Mouse (Mus musculus): ENCODE measurements at regions not wholly inside any gene's neighbourhood (a gene's known extent, or its start where the extent isn't known, plus 50 kb on each side); places are given as distances from the start of the nearest gene placed in this dataset.

GRCm38 (mm10) chr14:76664586-76665508 lies 108.2 kb upstream of the Serp2 start:
- Histone ChIP-seq H3K36me3 (ENCODE audit: control insufficient read depth, insufficient read depth, low read length) (no peaks in the 10 kb centered on the region), H3K9ac (ENCODE audit: low read length) (no peak overlapping the region), H3K27me3 (ENCODE audit: control insufficient read depth, insufficient read depth, low read length) (no peaks in the 10 kb centered on the region), H3K4me1 (ENCODE audit: control insufficient read depth, insufficient read depth, low read length) (no peaks in the 10 kb centered on the region), H3K9me3 (ENCODE audit: control insufficient read depth, low read length) (no peaks in the 10 kb centered on the region), H3K4me2 (ENCODE audit: low read depth) (no peak overlapping the region), H3K4me3 (ENCODE audit: low read depth, low read length) (no peak overlapping the region), H3K27ac (ENCODE audit: low read depth, low read length) (no peak overlapping the region)
- ATAC-seq (ENCODE audit: insufficient read depth, low FRiP score, low TSS enrichment) (no peak), DNase-seq (ENCODE audit: low spot score) (no peak)
- 86% methylated on average over 11 of the region's 11 CpGs for WGBS

GRCm38 (mm10) chr14:76663816-76664215 lies 107.1 kb upstream of the Serp2 start:
- no peak for ATAC-seq (ENCODE audit: insufficient read depth, low FRiP score, low TSS enrichment)
- Histone ChIP-seq H3K27ac (ENCODE audit: low read depth, low read length) (no peak overlapping the region), H3K4me3 (ENCODE audit: low read depth, low read length) (no peak overlapping the region), H3K9ac (ENCODE audit: low read length) (no peak overlapping the region), H3K4me2 (ENCODE audit: low read depth) (no peak overlapping the region), H3K4me1 (ENCODE audit: control insufficient read depth, insufficient read depth, low read length) (no peaks in the 10 kb centered on the region), H3K36me3 (ENCODE audit: control insufficient read depth, insufficient read depth, low read length) (no peaks in the 10 kb centered on the region), H3K27me3 (ENCODE audit: control insufficient read depth, insufficient read depth, low read length) (no peaks in the 10 kb centered on the region), H3K9me3 (ENCODE audit: control insufficient read depth, low read length) (no peaks in the 10 kb centered on the region)
- no peak for DNase-seq (ENCODE audit: low spot score)
- WGBS = 89% methylated on average over 2 of the region's 2 CpGs

DNA sequence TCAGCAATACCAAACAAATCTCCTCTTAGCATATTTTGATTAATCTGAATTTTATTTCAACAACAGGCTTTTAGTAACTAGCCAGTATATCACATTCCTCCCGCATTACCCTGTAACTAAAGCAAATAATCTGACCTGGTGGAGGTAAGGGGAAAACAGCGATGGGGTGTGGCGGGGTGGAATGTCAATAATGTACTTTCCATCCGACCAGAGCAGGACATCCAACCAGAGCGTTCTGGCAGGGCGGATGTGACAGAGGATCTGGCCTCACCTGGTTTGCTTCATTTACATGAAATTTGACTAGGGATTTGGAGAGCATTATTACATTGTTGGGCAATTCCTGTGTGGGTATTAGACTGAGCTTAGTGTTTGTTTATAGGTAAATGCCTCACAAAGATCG lies 106.2 kb upstream of the Serp2 start:
- H3K4me1 ChIP-seq (ENCODE audit: control insufficient read depth, insufficient read depth, low read length) = no peaks in the 10 kb centered on the region
- H3K9me3 ChIP-seq (ENCODE audit: control insufficient read depth, low read length) = no peaks in the 10 kb centered on the region
- no peak for DNase-seq (ENCODE audit: low spot score)
- H3K27ac ChIP-seq (ENCODE audit: low read depth, low read length) = no peak overlapping the region
- no peak overlapping the region for H3K4me2 ChIP-seq (ENCODE audit: low read depth)
- no peak for ATAC-seq (ENCODE audit: insufficient read depth, low FRiP score, low TSS enrichment)
- no peak overlapping the region for H3K4me3 ChIP-seq (ENCODE audit: low read depth, low read length)
- 82% methylated on average over 7 of the region's 7 CpGs for WGBS
- H3K9ac ChIP-seq (ENCODE audit: low read length) = no peak overlapping the region
- no peaks in the 10 kb centered on the region for H3K27me3 ChIP-seq (ENCODE audit: control insufficient read depth, insufficient read depth, low read length)
- no peaks in the 10 kb centered on the region for H3K36me3 ChIP-seq (ENCODE audit: control insufficient read depth, insufficient read depth, low read length)

- Histone ChIP-seq H3K9me3 (ENCODE audit: control insufficient read depth, low read length) (no peaks in the 10 kb centered on the region), H3K4me1 (ENCODE audit: control insufficient read depth, insufficient read depth, low read length) (no peaks in the 10 kb centered on the region), H3K4me2 (ENCODE audit: low read depth) (no peak overlapping the region), H3K36me3 (ENCODE audit: control insufficient read depth, insufficient read depth, low read length) (no peaks in the 10 kb centered on the region), H3K9ac (ENCODE audit: low read length) (no peak overlapping the region), H3K27ac (ENCODE audit: low read depth, low read length) (no peak overlapping the region), H3K27me3 (ENCODE audit: control insufficient read depth, insufficient read depth, low read length) (no peaks in the 10 kb centered on the region), H3K4me3 (ENCODE audit: low read depth, low read length) (no peak overlapping the region)
- ATAC-seq (ENCODE audit: insufficient read depth, low FRiP score, low TSS enrichment) = no peak
- no peak for DNase-seq (ENCODE audit: low spot score)
- WGBS = 79% methylated on average over 2 of the region's 2 CpGs
Observed at GRCm38 (mm10) chr14:76660906-76661305, 104.2 kb upstream of the Serp2 start.

DNA sequence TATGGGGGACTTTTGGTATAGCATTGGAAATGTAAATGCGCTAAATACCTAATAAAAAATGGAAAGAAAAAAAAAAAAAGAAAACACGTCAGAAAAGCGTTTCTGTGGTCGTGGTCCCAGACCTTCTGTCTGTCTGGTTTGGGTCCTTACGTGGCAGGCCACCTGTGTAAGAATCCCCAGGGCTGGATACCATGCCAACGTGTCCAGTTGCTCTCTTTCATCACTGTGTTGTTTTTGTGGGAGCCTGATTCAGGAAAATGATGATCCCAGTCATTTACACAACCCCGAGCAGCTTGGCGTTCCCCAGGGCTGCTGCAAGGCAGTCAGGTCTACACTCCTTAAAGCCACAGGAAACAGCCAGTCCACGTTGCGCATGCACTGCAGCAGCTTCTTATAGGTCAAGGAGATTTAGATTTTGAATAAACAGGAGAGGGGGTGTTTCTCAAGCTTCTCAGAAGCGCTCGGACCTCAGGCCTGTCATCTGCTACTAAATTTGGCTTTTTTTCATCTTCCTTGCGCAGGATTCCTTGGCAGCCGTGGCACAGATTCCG lies 102.3 kb upstream of the Serp2 start:
- ATAC-seq (ENCODE audit: insufficient read depth, low FRiP score, low TSS enrichment) (no peak), DNase-seq (ENCODE audit: low spot score) (peak; percentile 30)
- Histone ChIP-seq H3K27ac (ENCODE audit: low read depth, low read length) (no peak overlapping the region), H3K9ac (ENCODE audit: low read length) (no peak overlapping the region; the same call in 1 of the 2 replicates), H3K36me3 (ENCODE audit: control insufficient read depth, insufficient read depth, low read length) (no peaks in the 10 kb centered on the region), H3K4me1 (ENCODE audit: control insufficient read depth, insufficient read depth, low read length) (peaks cover 3% of the 10 kb centered on the region; the same call in 1 of the 2 replicates), H3K9me3 (ENCODE audit: control insufficient read depth, low read length) (no peaks in the 10 kb centered on the region), H3K4me2 (ENCODE audit: low read depth) (no peak overlapping the region), H3K4me3 (ENCODE audit: low read depth, low read length) (no peak overlapping the region), H3K27me3 (ENCODE audit: control insufficient read depth, insufficient read depth, low read length) (no peaks in the 10 kb centered on the region)
- WGBS = 77% methylated on average over 15 of the region's 15 CpGs

- peaks cover 3% of the 10 kb centered on the region; the same call in 1 of the 2 replicates for H3K4me1 ChIP-seq (ENCODE audit: control insufficient read depth, insufficient read depth, low read length)
- no peak overlapping the region for H3K9ac ChIP-seq (ENCODE audit: low read length)
- no peaks in the 10 kb centered on the region for H3K36me3 ChIP-seq (ENCODE audit: control insufficient read depth, insufficient read depth, low read length)
- H3K4me3 ChIP-seq (ENCODE audit: low read depth, low read length) = no peak overlapping the region
- H3K4me2 ChIP-seq (ENCODE audit: low read depth) = no peak overlapping the region
- ATAC-seq (ENCODE audit: insufficient read depth, low FRiP score, low TSS enrichment) = peak; percentile 79; the same call in 1 of the 2 replicates
- WGBS = 60% methylated on average over 9 of the region's 9 CpGs
- peak; percentile 71 for DNase-seq (ENCODE audit: low spot score)
- no peak overlapping the region for H3K27ac ChIP-seq (ENCODE audit: low read depth, low read length)
- no peaks in the 10 kb centered on the region for H3K9me3 ChIP-seq (ENCODE audit: control insufficient read depth, low read length)
- no peaks in the 10 kb centered on the region for H3K27me3 ChIP-seq (ENCODE audit: control insufficient read depth, insufficient read depth, low read length)
Observed at GRCm38 (mm10) chr14:76657784-76658610, 101.3 kb upstream of the Serp2 start.

DNA sequence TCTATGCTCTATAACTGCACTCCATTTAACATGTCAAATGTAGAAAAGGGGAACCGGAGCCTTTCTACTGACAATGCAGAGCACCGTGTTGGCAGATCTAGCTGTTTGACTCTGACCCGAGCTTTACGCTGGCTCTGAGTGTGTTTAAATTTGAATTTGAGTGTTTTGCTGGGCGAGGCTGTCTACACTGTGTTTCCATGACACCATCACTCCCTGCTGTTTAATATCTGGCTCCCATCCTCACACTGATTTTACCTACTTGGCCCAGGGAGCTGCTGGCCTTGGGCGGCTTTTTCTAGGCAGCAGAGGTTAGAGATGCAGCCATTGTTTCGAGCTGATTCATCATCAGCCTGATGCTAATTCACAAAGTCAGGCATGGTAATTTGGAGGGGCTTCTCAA lies 100.7 kb upstream of the Serp2 start:
- no peak overlapping the region for H3K27ac ChIP-seq (ENCODE audit: low read depth, low read length)
- no peaks in the 10 kb centered on the region for H3K36me3 ChIP-seq (ENCODE audit: control insufficient read depth, insufficient read depth, low read length)
- no peak overlapping the region for H3K4me2 ChIP-seq (ENCODE audit: low read depth)
- WGBS = 64% methylated on average over 7 of the region's 7 CpGs
- H3K27me3 ChIP-seq (ENCODE audit: control insufficient read depth, insufficient read depth, low read length) = no peaks in the 10 kb centered on the region
- H3K9ac ChIP-seq (ENCODE audit: low read length) = no peak overlapping the region
- no peak for ATAC-seq (ENCODE audit: insufficient read depth, low FRiP score, low TSS enrichment)
- H3K4me3 ChIP-seq (ENCODE audit: low read depth, low read length) = no peak overlapping the region
- peak; percentile 21 for DNase-seq (ENCODE audit: low spot score)
- peaks cover 3% of the 10 kb centered on the region; the same call in 1 of the 2 replicates for H3K4me1 ChIP-seq (ENCODE audit: control insufficient read depth, insufficient read depth, low read length)
- H3K9me3 ChIP-seq (ENCODE audit: control insufficient read depth, low read length) = no peaks in the 10 kb centered on the region

- ATAC-seq (ENCODE audit: insufficient read depth, low FRiP score, low TSS enrichment) = 0 out of 2 replicates have a peak, but pooled peaks have one; percentile 38
- H3K4me3 ChIP-seq (ENCODE audit: low read depth, low read length) = no peak overlapping the region
- no peaks in the 10 kb centered on the region for H3K36me3 ChIP-seq (ENCODE audit: control insufficient read depth, insufficient read depth, low read length)
- H3K4me1 ChIP-seq (ENCODE audit: control insufficient read depth, insufficient read depth, low read length) = peaks cover 8% of the 10 kb centered on the region; the same call in 1 of the 2 replicates
- no peak overlapping the region for H3K9ac ChIP-seq (ENCODE audit: low read length)
- H3K4me2 ChIP-seq (ENCODE audit: low read depth) = no peak overlapping the region
- H3K9me3 ChIP-seq (ENCODE audit: control insufficient read depth, low read length) = no peaks in the 10 kb centered on the region
- WGBS = 60% methylated on average over 9 of the region's 9 CpGs
- peak; percentile 31 for DNase-seq (ENCODE audit: low spot score)
- no peak overlapping the region for H3K27ac ChIP-seq (ENCODE audit: low read depth, low read length)
- no peaks in the 10 kb centered on the region for H3K27me3 ChIP-seq (ENCODE audit: control insufficient read depth, insufficient read depth, low read length)
Observed at GRCm38 (mm10) chr14:76652356-76653126, 95.9 kb upstream of the Serp2 start.
